Mouse (Mus musculus) cerebellum, postnatal 25 days (tissue): ENCODE data around the gene Zfp839.

Source experiments
- DNase-seq, 2 experiments: peaks; one replicate each; pipeline ENCODE4 v3.0.0; 2021; ENCODE audit warnings: mixed read lengths in 2 of 2

The Zfp839 gene

DNA sequence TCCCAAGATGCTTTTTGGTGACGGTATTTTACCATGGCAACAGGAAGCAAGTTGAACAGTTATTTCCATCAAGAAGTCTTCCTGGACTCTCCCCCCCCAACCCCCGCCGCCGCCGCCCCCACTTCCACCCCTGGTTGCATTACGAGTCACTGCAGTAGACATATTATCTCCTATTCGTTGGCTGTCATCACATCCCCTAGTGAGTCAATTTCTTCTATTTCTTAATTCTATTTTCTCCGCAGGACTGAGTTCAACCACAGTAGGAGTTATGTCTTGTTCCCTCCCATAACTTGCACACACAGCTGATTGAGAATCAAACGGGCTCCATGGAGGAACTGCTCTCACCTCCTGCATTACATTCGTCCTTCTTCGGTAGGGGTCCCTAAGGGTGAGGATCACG is 38.1 kb downstream of the Zfp839 start:
- DNase-seq, result no peak

DNA sequence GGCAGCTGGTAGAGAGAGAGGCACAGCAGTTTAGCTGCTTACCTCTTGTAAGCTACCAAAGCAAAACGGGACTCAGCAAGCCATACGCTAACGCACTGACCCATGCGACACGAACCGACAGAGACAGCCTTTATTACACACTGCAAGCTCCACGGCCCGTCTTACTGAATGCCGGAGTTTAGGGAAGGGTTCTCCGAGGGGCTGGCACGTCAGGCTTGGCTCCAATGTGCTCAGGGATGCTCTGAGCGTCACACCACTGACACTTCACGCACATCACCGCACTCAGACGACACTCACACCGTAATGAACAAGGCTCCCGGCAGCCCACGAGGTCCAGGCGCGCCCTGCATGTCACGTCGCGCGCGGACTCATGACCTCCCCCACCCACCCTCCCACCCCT is 38.6 kb downstream of the Zfp839 start:
- no peak for DNase-seq

DNA sequence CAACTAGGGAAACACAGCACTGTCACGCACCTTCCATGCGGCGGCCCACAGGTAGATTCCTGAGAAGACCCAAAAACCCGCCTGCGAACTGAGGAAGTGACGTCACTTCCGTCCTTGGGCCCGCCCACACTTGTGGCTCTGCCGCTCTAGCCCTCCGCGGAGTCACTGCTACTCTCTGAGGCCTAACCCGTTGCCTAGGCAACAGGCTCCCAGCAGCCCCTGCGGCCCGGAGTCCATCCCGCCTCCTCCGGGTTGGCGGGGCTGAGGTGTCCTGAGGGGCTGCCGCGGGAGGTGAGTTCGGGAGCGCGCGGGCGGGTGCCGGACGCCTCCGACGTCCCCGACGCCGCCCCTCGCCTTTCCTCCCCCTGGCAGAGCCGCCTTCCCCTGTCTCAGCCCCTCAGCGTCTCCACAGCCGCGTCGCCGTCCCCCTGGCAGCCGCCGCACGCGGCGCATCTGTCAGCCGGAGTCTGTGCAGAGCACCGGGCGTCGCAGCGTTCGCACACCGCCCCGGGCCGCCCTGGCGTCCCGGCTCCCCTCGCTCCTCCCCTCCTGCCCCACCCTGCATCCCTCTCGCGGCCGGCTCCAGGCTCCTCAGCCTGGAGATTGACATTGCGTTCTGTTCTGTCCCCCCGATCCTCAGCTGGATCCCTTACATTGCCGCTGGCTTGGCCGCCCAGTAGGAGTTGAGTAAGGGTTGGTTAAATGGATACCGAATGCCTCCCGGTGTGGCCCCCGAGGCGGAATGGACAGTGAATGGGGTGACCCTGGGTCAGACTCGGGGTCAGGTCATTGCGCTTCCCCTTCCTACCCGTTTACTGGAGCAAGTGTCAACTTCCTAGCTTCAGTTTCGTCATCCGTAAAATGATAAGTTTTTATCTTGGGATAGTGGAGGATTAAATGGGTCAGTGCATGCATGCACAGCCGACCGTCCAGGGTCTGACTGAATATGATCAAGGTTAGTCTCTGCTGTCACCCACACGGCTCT is 39.3 kb downstream of the Zfp839 start, which contains the start of the genes Cinp and Tecpr2:
Gene Cinp, minus strand, starts transcription at position 110 of the 985 bp plus-strand sequence.
Gene Tecpr2, plus strand, starts transcription at position 229 of the 985 bp plus-strand sequence.
- DNase-seq, result peak; percentile 96 to 98

DNA sequence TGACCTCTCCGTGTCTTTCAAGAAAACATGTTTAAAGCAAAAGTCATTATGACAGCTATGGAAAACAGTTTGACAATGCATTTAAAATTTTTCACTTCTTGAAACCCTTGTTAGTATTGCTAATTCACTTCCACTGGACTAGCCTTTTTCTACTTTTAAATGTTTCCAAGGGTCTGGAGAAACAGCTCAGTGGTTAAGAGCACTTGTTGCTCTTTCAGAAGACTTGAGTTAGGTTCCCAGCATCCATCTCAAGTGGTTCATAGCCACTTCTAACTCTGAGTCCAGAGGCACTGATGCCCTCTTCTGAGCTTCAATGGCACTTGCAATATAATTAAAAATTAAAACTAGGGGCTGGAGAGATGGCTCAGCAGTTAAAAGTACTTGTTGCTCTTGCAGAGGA is 41.8 kb downstream of the Zfp839 start:
- DNase-seq, result no peak

DNA sequence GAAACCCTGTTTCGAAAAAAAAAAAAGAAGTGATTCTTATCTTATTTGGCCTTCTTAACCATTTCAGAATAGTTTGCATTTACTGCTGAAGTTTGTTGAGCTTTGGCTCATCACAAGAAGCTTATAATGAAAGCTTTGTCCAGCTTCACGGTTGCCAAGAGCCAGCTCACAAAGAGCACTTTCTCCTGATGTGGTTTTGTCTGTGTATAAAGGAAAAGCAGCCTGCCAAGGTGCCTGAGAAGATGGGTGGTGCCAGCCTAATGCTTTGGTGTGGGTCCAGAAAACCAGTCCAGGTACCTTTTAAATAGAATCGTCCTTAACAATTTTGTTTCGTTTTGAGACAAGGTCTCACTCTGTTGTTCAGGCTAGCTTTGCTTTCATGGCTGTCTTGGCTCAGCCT is 52.1 kb downstream of the Zfp839 start:
- DNase-seq, result no peak

DNA sequence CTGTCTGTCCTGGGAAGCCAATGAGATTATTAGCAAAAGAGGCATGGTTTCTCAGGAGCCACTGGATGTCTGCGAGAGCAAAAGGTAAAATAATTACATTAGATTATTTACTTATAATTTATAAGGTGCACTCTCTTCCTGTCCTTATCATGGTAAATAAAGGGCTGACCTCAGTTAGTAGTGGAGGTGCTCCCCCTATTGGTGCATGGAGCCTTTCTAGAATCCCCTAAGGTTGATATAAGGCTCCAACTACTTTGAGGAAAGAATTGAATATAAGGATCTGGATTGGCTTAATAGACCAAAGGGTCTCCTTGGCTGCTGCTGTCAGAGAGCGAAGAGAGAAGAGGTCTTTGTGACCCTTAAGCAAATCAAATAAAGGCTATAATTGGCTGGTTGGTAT is 53.5 kb downstream of the Zfp839 start:
- DNase-seq, result peak in 1 of 2 experiments; percentile 21

DNA sequence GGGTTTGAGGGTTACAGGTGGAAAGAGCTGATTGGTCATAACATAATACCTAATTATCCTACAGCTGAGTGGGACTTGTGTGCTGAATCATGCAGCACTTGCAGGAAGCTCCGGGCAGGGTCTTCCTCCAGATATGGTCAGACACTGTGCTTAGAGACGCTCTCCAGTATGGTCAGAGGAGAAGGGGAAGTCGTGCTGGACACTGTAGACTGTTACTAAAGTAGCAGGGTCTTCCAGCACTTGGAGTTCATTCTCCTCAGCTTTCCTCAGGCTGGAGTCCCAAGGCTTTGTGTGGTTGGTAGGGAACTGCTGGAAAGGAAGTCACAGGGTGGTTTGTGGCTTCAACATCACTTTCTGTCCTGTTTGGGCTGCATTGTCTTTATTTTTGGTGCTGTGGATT is 57.8 kb downstream of the Zfp839 start:
- no peak for DNase-seq

DNA sequence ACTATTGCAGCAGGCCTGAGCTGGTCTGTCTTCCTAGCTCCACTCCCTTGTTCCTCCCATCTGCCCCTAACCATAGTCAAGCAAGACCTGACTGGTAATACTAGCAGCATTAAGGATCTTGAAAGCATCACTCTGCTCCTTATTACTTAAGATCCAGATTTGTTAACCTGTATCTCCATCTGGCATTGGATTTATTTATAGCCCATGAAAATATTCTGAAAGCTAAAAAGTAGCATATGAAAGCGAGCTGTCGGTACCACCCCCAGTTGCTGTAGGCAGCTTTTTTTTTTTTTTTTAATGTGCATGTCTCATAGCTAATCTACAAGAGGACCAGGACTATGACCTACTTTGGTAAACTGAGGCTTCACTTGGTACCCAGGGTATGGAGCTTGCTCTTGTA is 59.9 kb downstream of the Zfp839 start:
- DNase-seq, result no peak

DNA sequence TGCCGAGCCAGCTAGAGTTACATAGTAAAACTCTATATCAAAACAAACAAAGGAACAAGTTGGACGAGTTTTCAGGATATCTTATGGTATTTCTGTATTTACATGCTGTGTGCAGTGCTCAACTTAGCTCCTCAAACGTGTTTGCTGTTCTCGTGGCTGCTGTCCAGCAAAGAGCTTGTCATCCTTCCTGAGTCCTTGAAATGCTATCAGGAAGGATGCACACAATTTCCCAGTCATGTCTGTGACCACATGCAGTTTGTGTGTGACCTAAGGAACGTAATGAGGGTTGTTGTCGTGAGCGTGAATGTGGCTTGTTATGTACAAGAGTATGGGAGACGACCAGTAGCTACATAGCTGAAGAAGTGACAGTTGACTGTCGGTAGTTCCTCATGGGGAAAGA is 65.7 kb downstream of the Zfp839 start:
- DNase-seq, result no peak
